Mouse (Mus musculus) CH12.LX (cell line): Measurements from ENCODE around the gene Tmem274. TPM values are rescaled to one million over a fixed set of nuclear protein-coding genes. Genes with fewer than 3 reads are reported as not detected.

Experiments
- DNase-seq: peaks from one replicate; pipeline ENCODE4 v3.0.0-alpha.2; 2013; ENCODE audit errors: extremely low read depth
- H3K27ac ChIP-seq: 2 replicates; pipeline ENCODE4 v1.5.1; 2012; ENCODE audit warnings: low read depth, mild to moderate bottlenecking, control low read depth, moderate library complexity; ENCODE audit not compliant: insufficient read depth
- H3K27me3 ChIP-seq: replicated peaks from 2 replicates; pipeline ENCODE3; 2012; ENCODE audit warnings: inconsistent platforms
- H3K36me3 ChIP-seq, 2 experiments: replicated peaks in 1 of 2; 2 replicates each; pipeline versions ENCODE3 to v1.6.1; 2012; ENCODE audit warnings: inconsistent platforms in 1 of 2, low read length in 1 of 2, mild to moderate bottlenecking in 1 of 2, mixed read lengths in 1 of 2, moderate library complexity in 1 of 2; ENCODE audit not compliant: control insufficient read depth in 1 of 2, insufficient read depth in 1 of 2
- H3K4me1 ChIP-seq, 2 experiments: 2 replicates each; pipeline ENCODE4 v1.6.1; 2012; ENCODE audit warnings: inconsistent platforms in 1 of 2, moderate library complexity in 1 of 2; ENCODE audit not compliant: insufficient read depth in 2 of 2, control insufficient read depth in 1 of 2
- H3K4me2 ChIP-seq: 2 replicates; pipeline ENCODE4 v1.6.1; 2012; ENCODE audit warnings: low read depth, mild to moderate bottlenecking, control low read depth; ENCODE audit not compliant: poor library complexity, insufficient read depth, severe bottlenecking
- H3K4me3 ChIP-seq, 3 experiments: fragments of 150-350 bp in 1 of 3; sonication (generic) in 1 of 3; replicated peaks in 1 of 3; 2 replicates each; pipeline versions ENCODE3 to v1.5.1; 2011 to 2012; ENCODE audit warnings: low read depth in 2 of 3, low read length in 2 of 3, mild to moderate bottlenecking in 2 of 3, moderate library complexity in 2 of 3, control low read depth in 1 of 3, improper control_type of control experiment in 1 of 3, inconsistent platforms in 1 of 3, mixed read lengths in 1 of 3; ENCODE audit not compliant: poor library complexity in 1 of 3
- H3K79me2 ChIP-seq: replicated peaks from 2 replicates; pipeline ENCODE4 v1.6.1; 2012; ENCODE audit warnings: mild to moderate bottlenecking, moderate library complexity; ENCODE audit not compliant: control insufficient read depth, poor library complexity, insufficient read depth, severe bottlenecking; ENCODE audit errors: extremely low read depth
- H3K9ac ChIP-seq: 2 replicates; pipeline ENCODE4 v1.6.1; 2012; ENCODE audit warnings: low read depth, mild to moderate bottlenecking, control low read depth, moderate library complexity; ENCODE audit not compliant: insufficient read depth
- H3K9me3 ChIP-seq: replicated peaks from 2 replicates; pipeline ENCODE3; 2012; ENCODE audit warnings: low read length, inconsistent platforms, mixed read lengths
- BHLHE40 ChIP-seq: IDR thresholded peaks from 2 replicates; pipeline ENCODE4 v1.6.1; 2011; ENCODE audit warnings: mild to moderate bottlenecking, low read depth, low read length, improper control_type of control experiment
- CHD1 ChIP-seq: IDR thresholded peaks from 2 replicates; pipeline ENCODE4 v1.6.1; 2012; ENCODE audit warnings: low read depth, low read length, improper control_type of control experiment, inconsistent platforms
- CHD2 ChIP-seq: IDR thresholded peaks from 2 replicates; pipeline ENCODE4 v1.6.1; 2011; ENCODE audit warnings: low read length, improper control_type of control experiment
- CTCF ChIP-seq, 2 experiments: IDR thresholded peaks in 1 of 2; conservative IDR thresholded peaks in 1 of 2; 2 replicates each; pipeline ENCODE4 v1.5.1; 2011 to 2012; ENCODE audit warnings: low read depth in 2 of 2, low read length in 2 of 2, improper control_type of control experiment in 1 of 2, inconsistent platforms in 1 of 2, mild to moderate bottlenecking in 1 of 2, moderate library complexity in 1 of 2
- E2F4 ChIP-seq: IDR thresholded peaks from 2 replicates; pipeline ENCODE4 v1.6.1; 2011; ENCODE audit warnings: low read depth, low read length, improper control_type of control experiment; ENCODE audit not compliant: insufficient replicate concordance
- ELF1 ChIP-seq: IDR thresholded peaks from 2 replicates; pipeline ENCODE4 v1.6.1; 2014; ENCODE audit warnings: low read depth, mild to moderate bottlenecking, inconsistent platforms, low read length, improper control_type of control experiment
- EP300 ChIP-seq: IDR thresholded peaks from 2 replicates; pipeline ENCODE4 v1.6.1; 2011; ENCODE audit warnings: low read length, improper control_type of control experiment
- ETS1 ChIP-seq: conservative IDR thresholded peaks from 2 replicates; pipeline ENCODE4 v1.6.1; 2012; ENCODE audit warnings: low read depth, mild to moderate bottlenecking, inconsistent platforms, low read length, improper control_type of control experiment, moderate library complexity
- GABPA ChIP-seq: IDR thresholded peaks from 2 replicates; pipeline ENCODE4 v1.6.1; 2012; ENCODE audit warnings: low read depth, low read length, improper control_type of control experiment, inconsistent platforms; ENCODE audit not compliant: insufficient replicate concordance
- HCFC1 ChIP-seq: IDR thresholded peaks from 2 replicates; pipeline ENCODE4 v1.6.1; 2012; ENCODE audit warnings: low read depth, mild to moderate bottlenecking, inconsistent platforms, low read length, improper control_type of control experiment
- IRF4 ChIP-seq: IDR thresholded peaks from 2 replicates; pipeline ENCODE4 v1.6.1; 2014; ENCODE audit warnings: low read depth, mild to moderate bottlenecking, inconsistent platforms, low read length, improper control_type of control experiment
- JUN ChIP-seq: IDR thresholded peaks from 2 replicates; pipeline ENCODE4 v1.6.1; 2011; ENCODE audit warnings: low read depth, mild to moderate bottlenecking, low read length, improper control_type of control experiment, moderate library complexity; ENCODE audit not compliant: insufficient read depth
- JUND ChIP-seq: conservative IDR thresholded peaks from 2 replicates; pipeline ENCODE4 v1.6.1; 2011; ENCODE audit warnings: low read depth, low read length, improper control_type of control experiment
- KAT2A ChIP-seq: IDR thresholded peaks from 2 replicates; pipeline ENCODE4 v1.6.1; 2012; ENCODE audit warnings: low read length, improper control_type of control experiment, inconsistent platforms; ENCODE audit not compliant: insufficient replicate concordance
- MAFK ChIP-seq: IDR thresholded peaks from 2 replicates; pipeline ENCODE4 v1.6.1; 2011; ENCODE audit warnings: low read length, improper control_type of control experiment; ENCODE audit not compliant: insufficient replicate concordance
- MAX ChIP-seq: IDR thresholded peaks from 2 replicates; pipeline ENCODE4 v1.6.1; 2011; ENCODE audit warnings: low read length, improper control_type of control experiment
- MAZ ChIP-seq: IDR thresholded peaks from 2 replicates; pipeline ENCODE4 v1.6.1; 2012; ENCODE audit warnings: low read depth, mild to moderate bottlenecking, inconsistent platforms, low read length, improper control_type of control experiment, moderate library complexity
- MEF2A ChIP-seq: IDR thresholded peaks from 2 replicates; pipeline ENCODE4 v1.6.1; 2014; ENCODE audit warnings: low read depth, mild to moderate bottlenecking, inconsistent platforms, low read length, improper control_type of control experiment, borderline replicate concordance
- MXI1 ChIP-seq: IDR thresholded peaks from 2 replicates; pipeline ENCODE4 v1.6.1; 2011; ENCODE audit warnings: mild to moderate bottlenecking, low read depth, low read length, improper control_type of control experiment
- MYC ChIP-seq: IDR thresholded peaks from 2 replicates; pipeline ENCODE4 v1.6.1; 2011; ENCODE audit warnings: low read depth, mild to moderate bottlenecking, improper control_type of control experiment, low read length
- NELFE ChIP-seq: IDR thresholded peaks from 2 replicates; pipeline ENCODE4 v1.6.1; 2011; ENCODE audit warnings: low read depth, low read length, improper control_type of control experiment
- NRF1 ChIP-seq: IDR thresholded peaks from 2 replicates; pipeline ENCODE4 v1.6.1; 2014; ENCODE audit warnings: low read depth, mild to moderate bottlenecking, inconsistent platforms, low read length, improper control_type of control experiment, moderate library complexity
- PAX5 ChIP-seq: IDR thresholded peaks from 2 replicates; pipeline ENCODE4 v1.6.1; 2012; ENCODE audit warnings: low read length, inconsistent platforms, mixed read lengths
- POLR2A ChIP-seq: IDR thresholded peaks from 2 replicates; pipeline ENCODE4 v1.6.1; 2011; ENCODE audit warnings: low read depth, mild to moderate bottlenecking, improper control_type of control experiment, low read length
- POLR2AphosphoS2 ChIP-seq: IDR thresholded peaks from 2 replicates; pipeline ENCODE4 v1.6.1; 2011; ENCODE audit warnings: low read depth, low read length, improper control_type of control experiment
- RAD21 ChIP-seq: IDR thresholded peaks from 2 replicates; pipeline ENCODE4 v1.6.1; 2011; ENCODE audit warnings: low read depth, mild to moderate bottlenecking, low read length, improper control_type of control experiment, moderate library complexity
- RCOR1 ChIP-seq: conservative IDR thresholded peaks from 2 replicates; pipeline ENCODE4 v1.6.1; 2012; ENCODE audit warnings: low read depth, mild to moderate bottlenecking, inconsistent platforms, low read length, improper control_type of control experiment
- SIN3A ChIP-seq: IDR thresholded peaks from 2 replicates; pipeline ENCODE4 v1.6.1; 2012; ENCODE audit warnings: low read length, improper control_type of control experiment, inconsistent platforms
- SMC3 ChIP-seq: IDR thresholded peaks from 2 replicates; pipeline ENCODE4 v1.6.1; 2011; ENCODE audit warnings: low read depth, low read length, improper control_type of control experiment
- TBP ChIP-seq: conservative IDR thresholded peaks from 2 replicates; pipeline ENCODE4 v1.6.1; 2011; ENCODE audit warnings: low read depth, low read length, improper control_type of control experiment
- TCF12 ChIP-seq: IDR thresholded peaks from 2 replicates; pipeline ENCODE4 v1.6.1; 2014; ENCODE audit warnings: low read depth, mild to moderate bottlenecking, inconsistent platforms, low read length, improper control_type of control experiment
- UBTF ChIP-seq: IDR thresholded peaks from 2 replicates; pipeline ENCODE4 v1.6.1; 2012; ENCODE audit warnings: low read depth, mild to moderate bottlenecking, inconsistent platforms, low read length, improper control_type of control experiment, moderate library complexity
- USF1 ChIP-seq: IDR thresholded peaks from 2 replicates; pipeline ENCODE4 v1.6.1; 2014; ENCODE audit warnings: low read depth, mild to moderate bottlenecking, inconsistent platforms, low read length, improper control_type of control experiment
- USF2 ChIP-seq: conservative IDR thresholded peaks from 2 replicates; pipeline ENCODE4 v1.6.1; 2011; ENCODE audit warnings: low read depth, low read length, improper control_type of control experiment
- ZC3H11A ChIP-seq: IDR thresholded peaks from 2 replicates; pipeline ENCODE4 v1.6.1; 2012; ENCODE audit warnings: low read depth, mild to moderate bottlenecking, inconsistent platforms, low read length, improper control_type of control experiment
- ZKSCAN1 ChIP-seq: IDR thresholded peaks from 2 replicates; pipeline ENCODE4 v1.6.1; 2012; ENCODE audit warnings: low read depth, inconsistent platforms, low read length, improper control_type of control experiment, borderline replicate concordance
- ZMIZ1 ChIP-seq: IDR thresholded peaks from 2 replicates; pipeline ENCODE4 v1.6.1; 2012; ENCODE audit warnings: low read depth, mild to moderate bottlenecking, inconsistent platforms, low read length, improper control_type of control experiment
- ZNF384 ChIP-seq: IDR thresholded peaks from 2 replicates; pipeline ENCODE4 v1.6.1; 2012; ENCODE audit warnings: low read depth, low read length, improper control_type of control experiment, inconsistent platforms
- dilution Hi-C: fragments of 300-500 bp; cut with MboI; formaldehyde crosslinking; loops from 2 replicates; pipeline ENCODE4 v1.14.3; 2020; ENCODE audit warnings: low sequenced_read_pairs; ENCODE audit not compliant: extremely low pct_unique_long_range_greater_than_20kb, extremely low pct_ligation_motif_present
- in situ Hi-C: fragments of 300-500 bp; cut with MboI; formaldehyde crosslinking; loops from 3 replicates; pipeline ENCODE4 v1.14.3; 2019; ENCODE audit warnings: low sequenced_read_pairs, low pct_ligation_motif_present, low pct_unique_long_range_greater_than_20kb, mixed read lengths
- polyA plus RNA-seq: library from polyadenylated mRNA; unstranded; fragments of >175 nt; gene quantifications from 2 replicates; pipeline ENCODE4 v1.2.1, GENCODE M21; 2012; ENCODE audit warnings: low read depth; ENCODE audit not compliant: insufficient read length
- total RNA-seq, 2 experiments: library from RNA; depleted of rRNA; stranded (reverse); fragments of 300-350 nt in 1 of 2; fragments of >200 nt in 1 of 2; gene quantifications; 2 replicates each; pipeline ENCODE4 v1.2.3; 2012 to 2014

Gene Tmem274
- total and polyA plus RNA-seq, 3 experiments = not detected

- H3K27me3 ChIP-seq = no peaks in the 10 kb centered on the region
- TF ChIP-seq ZC3H11A (no peak), IRF4 (peak; percentile 29; the same call in 1 of the 2 replicates), TCF12 (no peak), E2F4 (no peak), SMC3 (peak; percentile 21; the same call in 1 of the 2 replicates), USF1 (no peak), ETS1 (peak; percentile 41; the same call in 1 of the 2 replicates), EP300 (peak; percentile 30; the same call in 1 of the 2 replicates), CHD1 (no peak; the same call in 1 of the 2 replicates), TBP (no peak), MAZ (no peak), ZMIZ1 (no peak), CTCF (conservative IDR thresholded peaks at IDR 0.05 in 1 of 2, IDR thresholded peaks at IDR 0.05 in 1 of 2; ENCODE audit: low read depth in 2 of 2, low read length in 2 of 2) (peak in 1 of 2 experiments; percentile 59; a peak in 2 of 4 replicates), UBTF (no peak), MYC (peak; percentile 40), USF2 (no peak), PAX5 (no peak), ZKSCAN1 (no peak), JUND (no peak), NRF1 (no peak), MXI1 (peak; percentile 36; the same call in 1 of the 2 replicates), KAT2A (no peak), CHD2 (no peak), RCOR1 (no peak), GABPA (no peak), NELFE (no peak), MAX (no peak), MAFK (no peak), SIN3A (peak; percentile 70), POLR2AphosphoS2 (no peak), ZNF384 (peak; percentile 90), ELF1 (no peak), HCFC1 (peak; percentile 44), BHLHE40 (peak; percentile 50; the same call in 1 of the 2 replicates), JUN (no peak), POLR2A (no peak), RAD21 (peak; percentile 9), MEF2A (peak; percentile 29; the same call in 1 of the 2 replicates)
- peaks cover 21% of the 10 kb centered on the region for H3K79me2 ChIP-seq
- peak overlapping the region; percentile 75 for H3K9ac ChIP-seq
- H3K27ac ChIP-seq = peak overlapping the region; percentile 26
- H3K4me3 ChIP-seq = peak overlapping the region; percentile 85 to 91 (median 88)
- peaks cover 26 to 44% of the 10 kb centered on the region in 2 experiments for H3K36me3 ChIP-seq
- H3K9me3 ChIP-seq = peaks cover 5% of the 10 kb centered on the region
- in situ Hi-C loops = no loop called here
- peak; percentile 65 for DNase-seq
- dilution Hi-C loops = no loop called here
- peaks cover 5 to 35% of the 10 kb centered on the region in 2 experiments; a peak in 3 of 4 replicates for H3K4me1 ChIP-seq
- H3K4me2 ChIP-seq = peak overlapping the region; percentile 90; the same call in 1 of the 2 replicates
Observed at GRCm38 (mm10) chr4:149485825-149486206, 8.6 kb downstream of the Tmem274 start.
